In genomic region chr17:26781610-26782043, GRCm38 (mm10) we compare ENCODE assay signal across 8 mouse cellular contexts. TPM values are rescaled to one million over a fixed set of nuclear protein-coding genes. Genes with fewer than 3 reads are reported as not detected.
DNase-seq lines count a peak whose midpoint lies in the region; ATAC-seq and TF ChIP-seq lines count a peak whose summit lies in the region.

No protein-coding gene starts in this region.

- H3K9ac ChIP-seq in hindbrain, embryonic 13.5 days, result peak overlapping the region; percentile 87
- peak overlapping the region; percentile 75 for H3K9ac ChIP-seq in liver, embryonic 11.5 days (ENCODE audit: low read depth, low read length)

- ATAC-seq in G1E (ENCODE audit: extremely low read depth, insufficient number of reproducible peaks, low FRiP score, poor library complexity, severe bottlenecking), result no peak
- no peak for ATAC-seq in hindbrain, embryonic 13.5 days (ENCODE audit: low FRiP score)
- peak; percentile 53 for ATAC-seq in liver, embryonic 11.5 days (replicated peaks; ENCODE audit: low FRiP score)

- no peaks in the 10 kb centered on the region for H3K9me3 ChIP-seq in G1E (replicated peaks)
- H3K9me3 ChIP-seq in hindbrain, embryonic 13.5 days, result no peaks in the 10 kb centered on the region
- H3K9me3 ChIP-seq in liver, embryonic 11.5 days (ENCODE audit: control insufficient read depth, low read length), result no peaks in the 10 kb centered on the region

- no peaks in the 10 kb centered on the region for H3K79me3 ChIP-seq in C2C12 (ENCODE audit: low read depth)

- no peak for TF ChIP-seq CTCF in C2C12 (IDR thresholded peaks at IDR 0.05; ENCODE audit: control insufficient read depth, insufficient read depth, insufficient read length)
- TF ChIP-seq CTCF in G1E (IDR thresholded peaks at IDR 0.05; ENCODE audit: low read depth, low read length), result no peak

- peak overlapping the region; percentile 83 for H3K4me3 ChIP-seq in C2C12 (ENCODE audit: insufficient read depth, poor library complexity, severe bottlenecking)
- H3K4me3 ChIP-seq in G1E (ENCODE audit: low read depth, low read length), result peak overlapping the region; percentile 76
- H3K4me3 ChIP-seq in hindbrain, embryonic 13.5 days, result peak overlapping the region; percentile 81
- peak overlapping the region; percentile 66 for H3K4me3 ChIP-seq in liver, embryonic 11.5 days (ENCODE audit: low read depth, low read length)

- no peaks in the 10 kb centered on the region for H3K79me2 ChIP-seq in C2C12 (ENCODE audit: control insufficient read depth, insufficient read depth)

- peak overlapping the region; percentile 32 for H3ac ChIP-seq in C2C12 (ENCODE audit: control insufficient read depth, insufficient read length, low read depth)

- H3K27me3 ChIP-seq in C2C12 (ENCODE audit: control insufficient read depth, insufficient read depth, insufficient read length) (no peaks in the 10 kb centered on the region), G1E (ENCODE audit: insufficient read depth, low read length) (no peaks in the 10 kb centered on the region)
- no peaks in the 10 kb centered on the region for H3K27me3 ChIP-seq in hindbrain, embryonic 13.5 days
- H3K27me3 ChIP-seq in liver, embryonic 11.5 days (replicated peaks; ENCODE audit: control insufficient read depth, insufficient read depth, low read length), result no peaks in the 10 kb centered on the region

- no peak overlapping the region for H3K27ac ChIP-seq in hindbrain, embryonic 13.5 days
- H3K27ac ChIP-seq in liver, embryonic 11.5 days (ENCODE audit: low read depth, low read length), result peak overlapping the region; percentile 83

- H3K36me3 ChIP-seq in C2C12 (ENCODE audit: control insufficient read depth, insufficient read depth) (peaks cover 13% of the 10 kb centered on the region), G1E (replicated peaks) (peaks cover 43% of the 10 kb centered on the region)
- H3K36me3 ChIP-seq in hindbrain, embryonic 13.5 days, result peaks cover 34% of the 10 kb centered on the region
- H3K36me3 ChIP-seq in liver, embryonic 11.5 days (ENCODE audit: control insufficient read depth, insufficient read depth, low read length), result peaks cover 3% of the 10 kb centered on the region; the same call in 1 of the 2 replicates

- peak overlapping the region; percentile 83 for H3K4me2 ChIP-seq in hindbrain, embryonic 13.5 days
- H3K4me2 ChIP-seq in liver, embryonic 11.5 days, result peak overlapping the region; percentile 83

- WGBS in hindbrain, embryonic 13.5 days, result 27% methylated on average over 5 of the region's 5 CpGs
- 13% methylated on average over 5 of the region's 5 CpGs for WGBS in liver, embryonic 11.5 days

- H3K4me1 ChIP-seq in G1E (ENCODE audit: insufficient read depth, low read depth, low read length), result peaks cover 67% of the 10 kb centered on the region
- H3K4me1 ChIP-seq in hindbrain, embryonic 13.5 days (replicated peaks), result peaks cover 10% of the 10 kb centered on the region
- peaks cover 7% of the 10 kb centered on the region; the same call in 1 of the 2 replicates for H3K4me1 ChIP-seq in liver, embryonic 11.5 days (replicated peaks; ENCODE audit: control insufficient read depth, insufficient read depth, low read length)

- DNase-seq in G1E (ENCODE audit: low spot score), result no peak
- no peak for DNase-seq in liver, embryonic 11.5 days (ENCODE audit: low spot score)
- peak; percentile 48 for DNase-seq in yolk sac, embryonic 10.5 days (ENCODE audit: low spot score)
- no peak for DNase-seq in B cell, adult 2 months
- no peak for DNase-seq in urinary bladder, postnatal 25 days (ENCODE audit: low spot score)
- DNase-seq in frontal cortex, postnatal 36 days (ENCODE audit: low spot score in 2 of 2), result no peak

TF ChIP-seq in C2C12, 6 proteins besides CTCF, POLR2A, EP300 and RAD21:
- TF ChIP-seq MYOD1 (IDR thresholded peaks at IDR 0.05; ENCODE audit: control insufficient read depth, insufficient read length, low read depth), result no peak
- no peak for TF ChIP-seq FOSL1 (IDR thresholded peaks at IDR 0.05; ENCODE audit: insufficient read depth, low read length, poor library complexity, severe bottlenecking)
- TF ChIP-seq MYOG (IDR thresholded peaks at IDR 0.05; ENCODE audit: control insufficient read depth, extremely low read depth, insufficient read length), result no peak
- no peak for TF ChIP-seq CEBPB (IDR thresholded peaks at IDR 0.05; ENCODE audit: low read depth)
- no peak for TF ChIP-seq USF1 (IDR thresholded peaks at IDR 0.05; ENCODE audit: low read depth)
- TF ChIP-seq MAX (IDR thresholded peaks at IDR 0.05), result no peak

RNA-seq across cellular contexts. Expression of gene Bnip1, which starts 0.8 kb away (rescaled TPM):
- polyA plus RNA-seq in C2C12 (2012; fragmentation: generic; extraction: Trizol) (27.8 TPM), G1E (2012) (32.1 TPM in 2 replicates)
- total RNA-seq in G1E (2014; fragmentation: Nextera tagmentation) (42.2 and 45.0 TPM in 2 replicates), G1E (2017) (55.9 and 58.0 TPM in 2 replicates)
- 50.3 and 60.7 TPM in 2 replicates for polyA plus RNA-seq in hindbrain, embryonic 13.5 days (2015; fragmentation: Nextera tagmentation; extraction: Ambion mirVana)
- 44.0 TPM in 2 replicates for polyA plus RNA-seq in liver, embryonic 11.5 days (2014; fragmentation: Nextera tagmentation; extraction: Ambion mirVana)
